Mouse (Mus musculus) erythroblast, embryonic 14.5 days (primary cell): Measurements from ENCODE around the gene Anapc5. TPM values are rescaled to one million over a fixed set of nuclear protein-coding genes. Genes with fewer than 3 reads are reported as not detected.

Source experiments
- H3K27me3 ChIP-seq: 2 replicates; pipeline ENCODE4 v1.6.1; 2012; ENCODE audit warnings: inconsistent platforms; ENCODE audit not compliant: control insufficient read depth
- H3K36me3 ChIP-seq: 2 replicates; pipeline ENCODE4 v1.6.1; 2012; ENCODE audit warnings: mild to moderate bottlenecking, inconsistent platforms; ENCODE audit not compliant: control insufficient read depth
- H3K4me1 ChIP-seq: 2 replicates; pipeline ENCODE4 v1.6.1; 2012; ENCODE audit warnings: inconsistent platforms; ENCODE audit not compliant: control insufficient read depth
- H3K4me3 ChIP-seq: replicated peaks from 2 replicates; pipeline ENCODE3; 2012; ENCODE audit warnings: moderate library complexity, mild to moderate bottlenecking, inconsistent platforms
- H3K9me3 ChIP-seq: 2 replicates; pipeline ENCODE4 v1.6.1; 2012; ENCODE audit warnings: low read length, inconsistent platforms, mixed read lengths; ENCODE audit not compliant: control insufficient read depth
- GATA1 ChIP-seq: IDR thresholded peaks from 2 replicates; pipeline ENCODE4 v1.6.1; 2012; ENCODE audit warnings: low read length, inconsistent platforms, mixed read lengths
- TAL1 ChIP-seq: IDR thresholded peaks from 3 replicates; pipeline ENCODE4 v1.6.1; 2012; ENCODE audit warnings: low read length, inconsistent platforms, mixed read lengths
- polyA plus RNA-seq: library from polyadenylated mRNA; stranded (reverse); fragments of >175 nt; gene quantifications from 2 replicates; pipeline ENCODE4 v1.2.3, GENCODE M21; 2012

The Anapc5 gene
- polyA plus RNA-seq, 1 experiment = 37.0 TPM

- Histone ChIP-seq H3K9me3 (no peaks in the 10 kb centered on the region), H3K4me1 (peaks cover 13% of the 10 kb centered on the region), H3K36me3 (peaks cover 97% of the 10 kb centered on the region), H3K4me3 (no peak overlapping the region), H3K27me3 (no peaks in the 10 kb centered on the region)
- TF ChIP-seq TAL1 (no peak), GATA1 (no peak)
Measured at GRCm38 (mm10) chr5:122801684-122802083, 19.5 kb downstream of the Anapc5 start.

DNA sequence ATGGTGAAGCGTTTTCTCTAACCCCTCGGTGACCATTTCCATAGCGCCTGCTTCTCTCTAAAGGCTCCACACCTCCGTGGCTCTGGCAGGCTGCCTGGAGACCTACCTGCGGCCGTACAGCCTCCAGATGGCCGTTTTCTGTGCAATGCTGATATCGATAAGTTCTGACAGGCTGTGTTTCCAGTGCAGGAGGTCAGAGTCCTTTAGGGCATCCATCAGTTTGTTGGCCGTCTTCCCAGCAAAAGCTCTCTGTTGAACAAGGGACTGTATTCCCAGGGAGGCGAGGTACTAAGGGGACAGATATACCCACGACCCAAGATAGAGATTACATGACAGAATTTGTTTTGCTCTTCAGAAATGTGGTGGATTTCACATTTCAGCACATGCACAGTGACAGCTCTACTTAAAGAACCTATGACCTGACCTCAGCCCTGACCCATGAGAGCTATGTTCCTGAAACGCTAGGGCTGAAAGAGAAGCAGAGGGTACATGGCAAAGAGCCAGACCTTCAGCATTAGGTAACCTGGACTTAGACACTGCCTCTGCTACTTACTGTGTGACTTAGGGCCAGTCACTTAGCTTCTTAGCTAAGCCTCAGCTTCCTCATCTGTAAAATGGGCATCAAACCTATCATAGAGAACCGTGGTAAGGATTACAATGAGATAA is 20.7 kb downstream of the Anapc5 start:
- Histone ChIP-seq H3K9me3 (no peaks in the 10 kb centered on the region), H3K4me3 (no peak overlapping the region), H3K36me3 (peaks cover 97% of the 10 kb centered on the region), H3K27me3 (no peaks in the 10 kb centered on the region), H3K4me1 (peaks cover 13% of the 10 kb centered on the region)
- TF ChIP-seq TAL1 (no peak), GATA1 (no peak)

- Histone ChIP-seq H3K9me3 (no peaks in the 10 kb centered on the region), H3K4me3 (no peak overlapping the region), H3K27me3 (no peaks in the 10 kb centered on the region), H3K36me3 (peaks cover 97% of the 10 kb centered on the region), H3K4me1 (peaks cover 13% of the 10 kb centered on the region)
- no peak for TF ChIP-seq GATA1
- no peak for TF ChIP-seq TAL1
Measured at GRCm38 (mm10) chr5:122799379-122800344, 21.5 kb downstream of the Anapc5 start.

DNA sequence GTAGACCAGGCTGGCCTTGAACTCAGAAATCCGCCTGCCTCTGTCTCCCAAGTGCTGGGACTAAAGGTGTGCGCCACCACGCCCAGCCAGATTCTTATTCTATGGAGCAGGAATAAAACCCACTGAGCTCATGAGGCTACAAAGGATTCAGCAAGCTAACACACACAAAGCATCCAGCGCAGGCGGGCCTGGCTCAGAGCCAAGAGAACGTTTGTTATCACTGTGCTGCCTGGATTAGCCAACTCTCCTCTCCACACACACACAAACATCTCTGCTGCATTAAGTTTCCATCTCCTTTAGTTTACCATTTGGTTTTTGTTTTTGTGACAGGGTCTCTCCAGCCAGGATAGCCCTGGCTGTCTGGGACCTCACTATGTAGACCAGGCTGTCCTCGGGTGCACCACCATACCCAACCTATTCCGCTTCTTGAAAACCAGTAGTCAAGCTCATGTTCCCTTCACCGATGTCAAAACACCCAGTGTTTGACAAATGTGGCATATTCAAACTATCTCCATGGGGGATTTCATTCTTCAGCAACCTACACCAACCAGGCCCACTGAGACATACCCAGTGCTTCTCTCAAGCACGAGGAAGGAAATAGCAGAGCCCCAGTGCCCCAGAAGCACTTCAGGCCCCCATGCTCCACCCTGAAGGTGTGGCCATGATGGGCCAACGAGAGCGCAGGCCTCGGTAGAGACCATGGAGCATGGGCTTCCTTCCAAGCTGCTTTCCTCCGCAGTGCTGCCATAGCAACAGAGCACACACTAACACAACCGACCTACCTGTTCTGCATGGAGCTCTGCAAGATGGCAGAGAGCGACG is 22.4 kb downstream of the Anapc5 start:
- H3K4me3 ChIP-seq = no peak overlapping the region
- no peaks in the 10 kb centered on the region for H3K27me3 ChIP-seq
- peaks cover 13% of the 10 kb centered on the region for H3K4me1 ChIP-seq
- peaks cover 96% of the 10 kb centered on the region for H3K36me3 ChIP-seq
- H3K9me3 ChIP-seq = no peaks in the 10 kb centered on the region
- no peak for TF ChIP-seq TAL1
- no peak for TF ChIP-seq GATA1

DNA sequence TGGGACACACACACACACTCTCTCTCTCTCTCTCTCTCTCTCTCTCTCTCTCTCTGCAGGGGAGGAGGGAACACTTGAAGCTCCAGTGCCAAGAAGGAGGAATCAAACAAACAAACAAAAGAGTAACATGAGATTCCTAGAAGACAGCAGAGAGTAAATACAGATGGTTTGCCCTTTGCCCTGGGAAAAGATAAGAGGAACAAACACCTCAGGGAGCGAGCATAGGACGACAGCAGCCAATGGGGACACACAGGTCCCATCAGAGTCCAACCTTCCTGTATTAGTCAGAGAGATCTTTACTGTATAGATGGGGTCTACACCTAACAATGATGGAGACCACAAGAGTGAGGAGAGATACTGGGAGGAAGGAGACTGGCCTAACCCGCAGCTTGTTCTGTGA is 23.3 kb downstream of the Anapc5 start:
- peaks cover 13% of the 10 kb centered on the region for H3K4me1 ChIP-seq
- no peaks in the 10 kb centered on the region for H3K9me3 ChIP-seq
- H3K4me3 ChIP-seq = no peak overlapping the region
- no peaks in the 10 kb centered on the region for H3K27me3 ChIP-seq
- H3K36me3 ChIP-seq = peaks cover 96% of the 10 kb centered on the region
- TF ChIP-seq TAL1 (no peak), GATA1 (no peak)

DNA sequence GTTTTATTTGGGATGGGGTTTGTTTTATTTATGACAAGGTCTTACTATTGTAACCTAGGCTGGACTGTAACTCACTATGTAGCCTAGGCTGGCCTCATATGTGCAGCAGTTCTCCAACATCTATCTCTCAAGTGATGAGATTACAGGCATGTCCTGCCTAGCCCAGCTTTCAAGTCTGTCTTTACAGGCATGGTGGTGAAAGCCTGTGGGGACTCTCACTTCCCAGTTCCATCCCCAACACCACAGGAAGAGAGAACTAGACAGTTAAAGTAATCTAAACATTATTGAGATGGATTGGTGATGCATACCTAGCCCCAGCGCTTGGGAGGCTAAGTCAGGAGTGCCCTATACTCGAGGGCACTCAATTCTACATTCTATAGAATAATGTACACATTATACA is 32.4 kb downstream of the Anapc5 start:
- H3K36me3 ChIP-seq = peaks cover 94% of the 10 kb centered on the region
- H3K9me3 ChIP-seq = no peaks in the 10 kb centered on the region
- peaks cover 2% of the 10 kb centered on the region; the same call in 1 of the 2 replicates for H3K4me1 ChIP-seq
- no peak for TF ChIP-seq GATA1
- TF ChIP-seq TAL1 = no peak
- no peaks in the 10 kb centered on the region for H3K27me3 ChIP-seq
- H3K4me3 ChIP-seq = no peak overlapping the region

- Histone ChIP-seq H3K4me3 (no peak overlapping the region), H3K4me1 (peaks cover 2% of the 10 kb centered on the region; the same call in 1 of the 2 replicates), H3K36me3 (peaks cover 70% of the 10 kb centered on the region), H3K27me3 (no peaks in the 10 kb centered on the region), H3K9me3 (no peaks in the 10 kb centered on the region)
- TF ChIP-seq TAL1 = no peak
Measured at GRCm38 (mm10) chr5:122786035-122786819, 34.9 kb downstream of the Anapc5 start.

- Histone ChIP-seq H3K36me3 (peaks cover 46% of the 10 kb centered on the region), H3K4me1 (peaks cover 17% of the 10 kb centered on the region), H3K4me3 (no peak overlapping the region), H3K27me3 (peaks cover 3% of the 10 kb centered on the region), H3K9me3 (no peaks in the 10 kb centered on the region)
- TF ChIP-seq GATA1 = no peak
- no peak for TF ChIP-seq TAL1
Measured at GRCm38 (mm10) chr5:122783726-122784406, 37.3 kb downstream of the Anapc5 start.
